Mouse (Mus musculus): ENCODE results near the gene Arhgap29.

DNA sequence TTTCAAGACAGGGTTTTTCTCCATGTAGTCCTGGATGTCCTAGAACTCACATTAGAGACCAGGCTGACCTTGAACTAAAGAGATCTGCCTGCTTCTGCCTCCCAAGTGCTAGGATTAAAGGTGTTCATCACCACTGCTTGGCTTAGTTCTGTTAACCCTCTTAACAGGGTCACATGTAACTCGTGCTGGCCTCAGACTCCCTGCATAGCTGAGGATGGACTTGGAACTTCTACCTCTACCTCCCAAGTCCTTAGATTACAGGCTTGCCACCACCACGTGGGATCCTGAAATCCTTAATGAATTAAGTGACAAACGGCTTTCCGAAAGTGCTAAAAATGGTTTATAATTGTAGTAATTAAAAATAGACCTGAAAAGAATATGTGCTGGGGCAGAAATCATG lies 29.0 kb downstream of the Arhgap29 start:
- TF ChIP-seq CTCF (IDR thresholded peaks at IDR 0.05; ENCODE audit: extremely low read depth, insufficient read depth, insufficient read length, insufficient replicate concordance) (no peak), POLR2A (IDR thresholded peaks at IDR 0.05; ENCODE audit: low read depth, low read length) (no peak)

Measured in spleen, adult 2 months (tissue).